Mouse (Mus musculus) heart, adult 2 months (tissue): Measurements from ENCODE around the gene 1700019A02Rik.

Experiments used
- EP300 ChIP-seq: fragments of 200-500 bp; IDR thresholded peaks from 2 replicates; pipeline ENCODE4 v1.6.1; 2011; ENCODE audit warnings: low read depth, low read length, control low read depth; ENCODE audit not compliant: insufficient read depth
- POLR2A ChIP-seq: fragments of 200-500 bp; IDR thresholded peaks from 2 replicates; pipeline ENCODE4 v1.6.1; 2011; ENCODE audit warnings: mild to moderate bottlenecking, low read depth, low read length, control low read depth; ENCODE audit not compliant: insufficient read depth

GRCm38 (mm10) chr1:53203902-53204301, 16.5 kb upstream of the 1700019A02Rik start:
- TF ChIP-seq POLR2A, result no peak
- no peak for TF ChIP-seq EP300
